Mouse (Mus musculus) retina, postnatal 7 days (tissue): ENCODE results near the gene Epx.

Experiments used
- DNase-seq: peaks from one replicate; pipeline ENCODE4 v3.0.0-alpha.2; 2012; ENCODE audit warnings: low read depth, low spot score

Epx gene

DNA sequence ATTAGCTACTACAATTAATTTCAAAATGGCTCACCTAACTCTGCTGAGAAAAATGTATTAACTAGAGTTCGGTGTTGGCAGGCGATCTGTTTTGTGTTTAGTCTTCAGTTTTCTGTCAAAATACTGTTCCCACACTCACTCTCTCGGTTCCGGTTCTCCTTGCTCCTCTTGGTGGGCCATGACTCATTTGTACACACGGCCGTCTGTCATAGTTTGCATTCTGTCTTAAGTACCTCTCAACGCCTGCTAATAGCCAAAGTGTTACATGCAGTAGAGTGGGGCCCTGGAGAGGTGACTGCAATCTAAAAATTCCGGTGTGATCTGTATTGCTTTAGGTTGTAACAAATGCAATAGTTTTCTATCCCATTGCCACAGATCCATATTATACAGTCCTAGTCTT lies 34.7 kb downstream of the Epx start:
- DNase-seq = no peak

DNA sequence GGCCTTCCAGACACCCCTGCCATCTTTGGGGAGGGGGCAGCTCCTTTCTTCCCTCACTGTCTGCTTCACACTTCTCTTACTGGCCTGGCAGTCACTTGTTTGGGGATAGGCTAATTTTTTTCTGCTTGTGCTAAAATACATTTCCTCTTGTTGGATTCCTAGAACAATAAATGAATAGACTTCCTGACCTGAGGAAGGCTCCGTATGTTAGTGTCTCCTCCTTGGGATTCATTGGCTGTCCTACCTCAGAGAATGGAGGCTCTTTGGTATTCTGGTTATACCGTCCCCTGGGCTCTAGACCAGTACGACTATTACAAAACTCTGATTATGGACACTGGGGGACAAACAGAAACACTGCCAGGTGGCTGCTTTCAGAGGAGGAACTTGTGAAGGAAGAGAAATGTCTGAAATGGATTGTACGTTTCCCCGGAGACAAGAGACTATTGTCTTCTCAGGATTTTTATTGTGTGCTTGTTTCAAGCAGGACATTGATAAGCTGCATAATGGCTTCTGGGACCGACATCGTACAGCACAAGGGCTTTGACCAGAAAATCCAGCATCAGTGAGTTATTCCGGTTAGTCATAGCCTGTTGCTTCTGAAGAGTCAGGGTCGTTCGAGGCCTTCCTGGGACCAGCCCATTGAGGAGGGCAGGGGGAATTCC lies 47.0 kb downstream of the Epx start, which contains the start of gene Lpo:
Lpo (minus strand) TSS at position 51 of the 662 bp plus-strand sequence.
- DNase-seq = no peak

DNA sequence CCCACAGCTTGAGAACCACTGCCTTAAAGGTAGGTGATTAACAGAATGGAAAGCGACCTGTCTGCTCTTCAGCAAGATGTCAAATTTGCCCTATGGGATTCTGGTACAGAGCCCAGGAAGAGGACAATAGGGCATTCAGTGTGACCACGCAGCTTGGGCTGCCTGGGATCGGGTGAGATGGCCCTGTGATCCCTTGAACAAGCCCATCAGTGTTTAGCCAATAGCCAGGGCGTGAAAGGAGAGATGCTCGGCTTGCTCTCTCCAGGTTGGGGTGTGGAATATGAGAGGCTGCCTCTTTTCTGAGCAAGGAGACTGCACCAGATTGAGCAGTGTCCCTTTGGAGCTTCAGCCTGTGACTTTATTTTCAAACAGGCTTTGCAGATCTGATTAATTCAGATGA lies 53.8 kb downstream of the Epx start:
- no peak for DNase-seq

DNA sequence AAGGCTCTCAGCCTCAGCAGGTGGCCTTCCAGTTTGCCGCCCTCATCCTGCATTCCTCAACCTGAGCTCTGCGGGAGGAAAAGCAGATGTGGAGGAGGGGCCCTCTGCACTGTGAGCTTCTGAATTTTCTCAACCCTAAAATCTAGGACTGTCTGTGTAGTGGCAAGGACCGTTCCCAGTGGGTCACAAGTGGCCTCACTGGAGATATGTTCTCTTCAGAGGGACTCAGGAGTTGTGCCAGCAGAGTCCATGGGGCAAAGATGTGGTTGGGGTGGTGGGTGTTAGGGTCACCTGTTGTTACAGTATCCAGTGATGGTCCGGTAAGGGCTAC lies 57.9 kb downstream of the Epx start:
- DNase-seq = peak; percentile 17

DNA sequence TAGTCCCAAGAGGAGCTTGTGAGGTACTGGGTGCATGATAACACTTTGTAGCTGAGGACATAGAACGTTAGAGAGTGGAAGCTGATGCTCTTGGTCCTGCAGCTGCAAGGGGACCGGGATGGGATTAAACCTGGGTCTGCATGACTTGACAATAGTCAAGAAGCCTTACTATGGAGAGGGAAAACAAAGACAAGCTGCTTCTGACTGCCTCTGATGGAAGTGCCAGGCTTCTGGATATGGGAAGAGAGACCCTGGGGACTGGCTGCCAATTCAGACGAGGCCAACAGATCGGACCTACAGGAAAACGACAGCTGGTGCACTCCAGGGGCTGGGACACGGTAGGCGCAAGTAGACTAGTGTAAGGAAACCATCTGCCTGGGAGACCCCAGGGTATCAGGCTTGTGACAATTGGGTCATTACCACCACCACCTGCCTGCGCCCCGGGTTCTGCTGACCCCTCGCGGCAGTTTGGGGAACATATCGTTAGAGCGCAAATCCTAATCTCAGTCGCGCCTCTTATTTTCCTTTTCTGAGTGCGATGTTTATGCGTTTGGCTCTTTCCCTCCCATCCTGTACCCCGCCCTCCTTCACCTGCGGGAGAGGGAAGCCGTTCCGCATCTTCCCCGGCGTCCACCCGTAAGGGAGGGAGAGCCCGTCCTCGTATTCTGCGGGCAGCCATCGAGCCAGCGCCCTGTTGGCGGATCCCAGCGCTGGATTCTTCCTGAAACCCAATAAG lies 58.5 kb downstream of the Epx start:
- DNase-seq = peak; percentile 53

DNA sequence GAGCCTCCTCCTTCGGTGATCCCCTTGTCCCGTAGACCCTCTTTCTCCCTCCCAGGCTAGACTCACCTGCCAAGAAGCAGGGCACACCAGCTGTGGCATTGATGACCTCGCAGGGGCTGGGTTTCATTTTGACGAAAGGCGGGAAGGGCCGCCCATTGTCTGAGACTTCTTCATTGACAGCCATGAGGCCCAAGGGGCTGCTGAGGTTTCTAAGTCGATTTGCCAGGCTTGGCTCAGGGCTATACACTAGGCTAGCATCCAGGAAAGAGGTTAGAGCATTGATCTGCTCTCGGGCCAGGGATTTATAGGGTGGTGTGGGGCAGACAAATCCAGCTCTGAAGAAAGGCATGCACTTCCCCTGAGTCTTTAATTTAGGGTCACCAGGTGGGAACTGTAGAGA lies 60.5 kb downstream of the Epx start:
- DNase-seq = no peak
